Mouse (Mus musculus) right cerebral cortex, adult 18-20 months (tissue): Measurements from ENCODE around the gene Rnf5.

Source experiments
- DNase-seq: peaks from one replicate; pipeline ENCODE4 v3.0.0; 2022; ENCODE audit warnings: mixed read lengths

Gene Rnf5

DNA sequence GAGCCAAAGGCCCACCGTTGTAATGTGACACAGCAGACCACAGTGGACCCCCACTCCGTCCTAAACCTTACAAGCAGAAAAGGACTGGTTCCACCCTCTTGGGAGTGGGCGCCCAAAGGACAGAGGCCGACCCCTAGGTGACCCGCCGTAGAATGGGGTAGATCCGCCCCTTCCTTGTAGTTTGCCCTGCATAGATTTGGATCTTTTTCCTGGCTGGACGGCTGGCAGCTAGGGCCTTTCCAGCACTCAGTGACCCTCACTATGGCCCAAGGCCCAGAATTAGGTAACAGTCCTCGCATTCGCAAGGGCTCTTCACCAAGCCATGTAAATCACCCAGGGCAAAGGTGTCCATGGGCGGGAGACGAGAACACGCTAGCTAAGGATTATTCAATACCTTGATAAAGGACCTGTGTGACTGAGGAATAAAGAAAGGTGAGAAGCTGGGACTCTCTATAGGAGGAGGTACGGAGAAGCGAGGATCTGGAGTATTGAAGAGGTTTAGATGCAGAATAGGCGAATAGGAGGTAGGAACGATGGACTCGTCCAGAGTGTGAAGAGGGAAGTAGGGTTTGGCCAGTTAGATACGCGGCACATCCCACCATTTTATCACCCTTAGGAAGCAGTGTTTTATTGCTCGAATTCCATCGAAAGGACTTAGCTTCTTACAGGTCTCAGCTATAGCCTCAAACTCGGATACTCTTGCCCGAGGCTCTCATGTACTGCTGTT is 1.2 kb upstream of the Rnf5 start:
- DNase-seq, result no peak

DNA sequence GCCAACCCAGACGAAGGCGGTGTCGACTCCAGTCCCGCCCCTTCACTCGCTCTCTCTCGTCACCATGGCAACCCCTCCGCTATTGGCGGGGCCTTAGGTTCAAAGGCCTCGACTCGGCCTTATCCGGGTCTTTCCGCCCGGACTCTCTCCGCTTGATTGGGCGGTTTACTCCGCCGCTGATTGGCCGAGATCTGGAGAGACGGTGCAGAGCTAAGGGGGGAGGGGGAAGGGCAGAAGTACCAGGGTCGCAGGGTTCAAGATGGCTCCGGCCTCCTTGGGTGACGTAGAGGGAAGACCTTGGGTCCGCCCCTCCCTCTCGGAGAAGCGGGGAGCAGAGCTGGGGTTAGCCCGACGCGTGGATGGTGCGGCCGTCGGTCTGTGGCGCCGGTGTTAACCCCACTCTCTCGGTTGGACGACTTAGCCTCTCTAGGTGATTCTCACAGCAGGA is 595 bp upstream of the Rnf5 start, which contains the start of gene Agpat1:
Gene Agpat1 (plus strand): TSS at position 202 of the 448 bp plus-strand sequence.
- peak; percentile 99 for DNase-seq

DNA sequence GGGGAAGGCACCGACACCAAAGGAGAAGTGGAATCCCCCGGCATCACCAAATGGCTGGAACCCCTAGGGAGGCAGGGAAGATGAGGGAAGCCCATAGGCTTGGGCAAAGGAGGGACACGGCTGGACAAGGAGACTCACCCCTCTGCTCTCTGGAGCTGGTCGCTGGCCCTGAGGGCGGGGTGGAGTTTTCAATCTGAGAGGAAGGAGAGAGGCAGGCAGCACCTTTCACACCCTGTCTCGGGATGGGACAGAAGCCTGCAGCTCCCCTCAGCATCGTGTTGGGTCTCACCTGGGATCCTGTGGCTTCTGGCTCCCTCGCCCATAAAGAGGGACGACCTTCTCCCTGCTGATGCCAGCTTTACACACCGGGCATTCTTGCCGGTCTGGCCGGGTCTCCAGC is 1.7 kb downstream of the Rnf5 start:
- no peak for DNase-seq

DNA sequence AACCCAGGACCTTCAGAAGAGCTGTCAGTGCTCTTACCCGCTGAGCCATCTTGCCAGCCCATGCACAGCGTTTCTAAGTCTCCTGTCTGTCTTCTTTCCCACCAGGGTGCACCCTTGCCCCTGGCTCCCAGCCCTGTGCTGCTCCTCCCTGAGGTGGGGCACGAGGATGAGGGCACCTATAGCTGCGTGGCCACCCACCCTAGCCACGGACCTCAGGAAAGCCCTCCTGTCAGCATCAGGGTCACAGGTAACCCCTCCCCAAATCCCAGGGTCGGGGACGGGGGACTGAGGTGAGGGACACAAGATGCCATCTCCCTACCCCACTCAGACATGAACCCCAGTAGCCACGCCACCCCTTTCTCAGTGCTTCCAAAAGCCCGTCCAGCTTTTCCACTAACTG is 3.6 kb downstream of the Rnf5 start:
- no peak for DNase-seq

DNA sequence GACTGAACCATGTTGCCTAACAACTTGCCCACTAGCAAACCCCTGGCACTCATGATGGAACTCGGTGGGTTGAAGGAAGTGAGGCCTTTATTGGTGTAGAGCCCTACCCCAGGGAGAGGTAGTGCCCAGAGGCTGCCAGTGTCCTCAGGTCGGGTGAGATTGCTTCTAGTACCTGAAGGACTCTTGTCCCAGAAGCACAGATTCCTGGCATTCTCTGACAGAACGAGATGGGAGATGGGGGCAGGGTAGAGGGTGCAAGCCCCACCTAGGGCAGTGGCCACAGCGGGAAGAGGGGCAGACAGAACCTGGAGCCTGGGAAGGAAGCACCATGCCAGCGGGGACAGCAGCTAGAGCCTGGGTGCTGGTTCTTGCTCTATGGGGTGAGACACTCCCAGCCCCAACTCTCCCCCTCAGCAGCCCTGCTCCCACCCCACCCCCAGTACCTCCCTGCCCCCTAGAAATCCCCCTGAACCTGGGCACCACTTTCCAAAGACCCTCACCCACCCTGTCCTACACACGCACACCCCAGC is 5.9 kb downstream of the Rnf5 start, which contains the start of gene Ager:
Gene Ager (plus strand): TSS at position 297 of the 530 bp plus-strand sequence.
- no peak for DNase-seq

DNA sequence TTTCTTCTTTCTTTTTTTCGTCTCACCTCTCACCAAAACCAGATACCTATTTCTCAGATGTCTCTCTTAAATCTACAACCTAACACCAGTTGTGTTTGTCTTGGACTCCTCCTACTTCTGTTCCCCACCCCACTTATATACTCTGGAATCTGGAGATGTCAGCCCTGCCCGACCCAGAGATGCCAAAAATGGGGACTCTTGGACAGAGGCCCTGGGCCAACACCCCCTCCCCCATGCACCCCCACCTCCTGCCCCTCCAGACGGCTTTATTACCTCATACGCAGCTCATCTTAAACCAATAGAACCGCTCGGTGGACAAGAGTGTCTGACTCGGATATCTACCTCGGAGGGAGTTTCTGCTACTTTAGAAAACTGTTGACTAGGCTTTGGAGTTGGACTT is 7.4 kb downstream of the Rnf5 start:
- no peak for DNase-seq

DNA sequence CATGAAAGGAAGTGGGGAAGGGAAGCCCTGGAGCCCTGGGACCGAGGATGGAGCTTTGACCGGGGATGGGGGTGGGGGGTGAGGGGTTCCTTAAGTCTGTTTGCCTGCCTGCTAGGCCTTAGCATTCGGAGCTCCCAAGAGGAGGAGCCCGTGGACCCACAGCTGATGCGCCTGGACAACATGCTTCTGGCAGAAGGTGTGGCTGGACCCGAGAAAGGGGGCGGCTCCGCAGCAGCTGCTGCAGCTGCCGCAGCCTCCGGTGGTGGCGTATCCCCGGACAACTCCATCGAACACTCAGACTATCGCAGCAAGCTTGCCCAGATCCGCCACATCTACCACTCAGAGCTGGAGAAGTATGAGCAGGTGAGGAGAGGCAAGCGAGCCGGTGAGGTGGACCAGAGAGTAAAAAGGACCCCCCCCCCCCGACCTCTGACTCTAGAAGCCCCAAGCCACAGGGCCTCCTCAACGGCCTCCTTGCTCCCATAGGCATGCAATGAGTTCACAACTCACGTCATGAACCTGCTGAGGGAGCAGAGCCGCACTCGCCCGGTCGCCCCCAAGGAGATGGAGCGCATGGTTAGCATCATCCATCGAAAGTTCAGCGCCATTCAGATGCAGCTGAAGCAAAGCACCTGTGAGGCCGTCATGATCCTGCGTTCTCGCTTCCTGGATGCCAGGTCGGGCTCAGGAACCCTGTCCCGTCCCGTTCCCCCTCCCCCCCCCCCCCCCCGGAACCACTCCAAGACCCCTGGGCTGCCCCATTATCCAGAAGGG is 9.6 kb downstream of the Rnf5 start:
- no peak for DNase-seq

DNA sequence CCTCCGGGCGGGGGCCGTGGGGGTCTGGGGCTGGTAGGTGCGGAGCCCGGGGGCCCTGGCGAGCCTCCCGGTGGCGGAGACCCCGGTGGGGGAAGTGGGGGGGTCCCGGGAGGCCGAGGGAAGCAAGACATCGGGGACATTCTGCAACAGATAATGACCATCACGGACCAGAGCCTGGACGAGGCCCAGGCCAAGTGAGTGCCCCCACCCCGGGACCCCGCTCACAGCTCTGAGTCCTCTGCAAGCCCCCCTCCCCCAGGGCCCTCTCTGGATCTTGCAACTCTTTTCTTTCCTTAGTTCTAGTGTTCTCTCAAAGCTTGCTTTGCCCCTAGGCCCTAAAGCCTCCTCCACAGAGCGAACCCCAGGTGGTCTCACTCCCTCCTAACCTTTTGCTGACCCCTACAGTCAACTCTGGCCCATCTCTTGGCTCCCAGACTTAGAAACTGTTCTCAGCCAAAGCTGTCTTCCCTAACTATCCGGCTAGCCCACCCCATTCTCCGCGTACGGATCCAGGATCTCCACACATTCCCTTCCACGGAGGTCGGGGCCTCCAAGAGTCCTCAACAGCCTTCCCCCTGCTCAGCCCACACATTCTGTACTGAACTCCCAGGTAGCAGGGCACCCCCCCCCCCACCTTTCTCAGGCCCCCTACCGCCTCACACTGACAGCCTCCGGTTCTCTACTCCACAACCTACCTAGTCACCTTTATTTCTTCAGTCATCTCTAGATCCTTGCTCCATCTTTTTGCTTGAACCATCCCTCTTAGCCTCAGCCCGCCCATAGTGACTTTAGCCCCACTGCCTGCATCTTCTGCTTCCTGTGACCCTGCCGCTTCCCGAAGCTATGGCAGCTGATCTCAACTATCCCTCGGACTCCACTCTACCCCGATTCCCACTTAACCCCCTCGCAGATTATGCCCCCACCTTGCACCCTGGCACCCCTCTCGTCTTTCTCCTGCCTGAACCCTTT is 10.6 kb downstream of the Rnf5 start:
- no peak for DNase-seq

DNA sequence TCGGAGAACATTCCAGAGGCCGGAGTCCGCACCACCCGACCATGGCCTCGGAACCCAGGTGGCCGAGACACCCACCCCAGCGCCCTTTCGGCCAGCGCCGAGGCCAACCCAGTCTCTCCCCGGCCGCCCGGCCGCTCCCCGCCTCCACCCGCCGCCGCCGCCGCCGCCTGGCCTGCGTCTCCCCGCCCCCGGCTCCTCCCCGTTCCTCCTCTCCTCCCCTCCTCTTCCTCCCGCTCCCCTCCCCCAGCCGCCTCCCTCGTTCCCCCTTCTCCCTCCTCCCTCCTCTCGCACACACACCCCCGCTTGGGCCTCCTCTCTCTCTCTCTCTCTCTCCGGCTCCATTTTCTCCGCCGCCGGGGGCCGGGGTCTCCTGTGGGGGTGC is 11.5 kb downstream of the Rnf5 start:
- peak; percentile 87 for DNase-seq

DNA sequence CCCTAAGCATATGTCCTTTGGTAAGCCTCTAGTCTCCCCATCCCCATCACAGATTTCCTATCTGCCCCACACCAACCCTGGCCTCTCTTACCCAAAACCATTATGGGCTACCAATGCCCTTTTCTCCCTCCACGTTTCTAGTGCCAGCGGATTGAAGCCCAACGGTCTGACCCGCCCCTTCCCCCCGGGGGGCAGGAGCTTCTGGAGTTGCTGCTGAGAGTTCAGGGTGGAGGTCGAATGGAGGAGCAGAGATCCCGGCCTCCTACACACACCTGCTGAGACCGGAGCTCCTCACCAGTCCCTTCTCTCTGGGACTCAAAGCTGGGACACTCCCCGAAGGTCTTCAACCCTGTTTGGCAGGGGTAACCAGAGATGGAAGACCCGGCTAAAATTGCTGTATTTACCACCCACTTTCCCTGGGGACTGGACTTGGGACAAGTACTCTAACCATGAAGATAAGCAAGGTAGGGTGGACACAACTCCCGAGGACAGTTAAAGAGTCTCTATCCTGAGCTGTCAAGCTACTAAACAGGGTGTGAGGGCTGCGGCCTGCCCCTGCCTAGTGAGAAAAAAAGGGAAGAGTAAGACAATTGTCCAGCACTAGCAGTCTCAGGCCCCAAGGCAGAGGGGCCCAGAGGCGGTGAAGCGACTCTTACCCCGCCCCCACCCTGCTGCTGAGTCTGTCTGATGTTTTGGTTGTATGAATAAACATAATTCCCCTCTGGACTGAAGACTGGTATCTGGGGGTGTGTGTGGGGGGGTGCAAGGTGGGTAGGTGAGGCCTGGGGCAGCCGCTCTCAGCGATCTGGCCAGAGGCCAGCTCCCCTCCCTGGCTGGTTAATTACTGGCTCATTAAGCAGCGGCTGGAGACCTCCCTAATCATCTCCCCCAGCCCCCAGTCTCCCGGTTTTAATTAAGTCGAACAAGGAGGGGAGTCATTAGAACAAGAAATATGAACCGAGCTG is 12.2 kb downstream of the Rnf5 start, which contains the start of gene Pbx2:
Gene Pbx2 (plus strand): TSS at position 238 of the 965 bp plus-strand sequence.
- DNase-seq, result no peak

DNA sequence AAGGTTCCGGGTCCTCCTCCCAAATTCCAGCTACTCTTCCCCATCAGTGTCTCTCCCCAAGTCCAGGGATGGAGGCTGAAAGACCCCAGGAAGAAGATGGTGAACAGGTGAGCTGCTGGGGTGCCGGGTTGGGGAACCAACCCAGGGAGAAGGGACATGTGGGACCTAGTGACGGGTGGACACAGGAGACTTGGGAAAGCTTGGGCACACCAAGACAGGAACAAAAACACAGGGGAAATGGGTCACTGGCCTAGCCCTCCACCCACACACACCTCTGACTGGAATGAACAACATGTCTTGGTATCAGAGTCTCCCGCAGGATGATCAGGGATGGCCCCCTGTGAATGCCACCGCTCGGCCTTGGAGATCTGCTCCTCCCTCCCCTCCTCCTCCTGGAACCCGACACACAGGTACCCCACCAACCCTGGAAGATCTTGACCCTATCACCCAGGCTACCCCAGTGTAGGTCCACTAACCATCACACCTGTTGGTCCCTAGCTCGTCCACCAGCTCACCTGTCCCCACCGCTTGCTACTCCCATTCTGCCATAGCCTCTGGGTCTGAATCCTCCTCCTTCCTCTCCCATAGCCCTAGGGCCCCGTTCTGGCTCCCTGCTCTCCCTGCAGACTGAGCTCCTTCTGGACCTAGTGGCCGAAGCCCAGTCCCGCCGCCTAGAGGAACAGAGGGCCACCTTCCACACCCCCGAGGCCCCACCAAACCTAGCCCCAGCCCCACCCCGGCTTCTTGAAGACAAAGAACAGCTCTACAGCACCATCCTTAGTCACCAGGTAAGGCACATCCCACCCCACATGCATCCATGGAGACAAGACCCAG is 13.1 kb downstream of the Rnf5 start:
- no peak for DNase-seq

DNA sequence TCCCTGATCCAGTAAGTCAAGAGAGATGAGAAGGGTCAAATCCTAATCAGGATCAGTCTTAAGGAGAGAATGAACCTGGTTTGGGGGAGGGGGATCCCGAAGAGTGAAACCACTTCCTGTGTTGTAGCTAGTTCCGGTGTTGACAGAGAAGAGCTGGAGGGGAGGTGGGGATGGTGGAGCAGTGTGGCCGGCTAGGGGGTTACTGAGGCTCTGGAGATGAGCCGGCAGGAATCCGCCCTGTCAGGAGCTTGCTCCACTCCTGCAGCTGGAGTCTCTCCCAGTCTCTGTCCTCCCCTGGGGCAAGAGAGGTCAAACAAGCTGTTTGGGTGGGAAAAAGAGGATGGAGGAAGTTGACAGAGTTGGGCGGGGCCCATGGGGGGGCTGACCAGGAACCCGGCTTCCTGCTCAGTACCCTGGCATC is 13.8 kb downstream of the Rnf5 start, which contains the start of gene Gpsm3:
Gene Gpsm3 (plus strand): TSS at position 126 of the 421 bp plus-strand sequence.
- DNase-seq, result no peak

DNA sequence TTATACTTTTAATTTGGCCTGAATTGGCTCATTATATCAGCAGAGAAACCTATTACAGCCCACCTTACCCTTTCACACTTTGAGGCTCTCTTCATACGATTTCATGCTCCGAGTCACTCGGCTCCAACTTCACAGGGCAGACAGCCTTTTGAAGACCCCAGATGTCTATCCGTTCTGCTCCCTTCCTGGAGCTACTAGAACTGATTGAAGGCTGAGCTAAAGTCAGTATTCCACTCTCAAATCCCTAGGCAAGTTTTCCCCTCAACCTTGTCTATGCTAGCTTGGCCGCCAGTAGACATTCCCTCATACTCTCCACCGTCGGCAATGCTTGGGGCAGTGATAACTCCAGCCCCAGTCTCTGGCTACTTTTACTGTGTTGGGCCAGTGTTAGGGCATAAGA is 14.3 kb downstream of the Rnf5 start:
- DNase-seq, result no peak

DNA sequence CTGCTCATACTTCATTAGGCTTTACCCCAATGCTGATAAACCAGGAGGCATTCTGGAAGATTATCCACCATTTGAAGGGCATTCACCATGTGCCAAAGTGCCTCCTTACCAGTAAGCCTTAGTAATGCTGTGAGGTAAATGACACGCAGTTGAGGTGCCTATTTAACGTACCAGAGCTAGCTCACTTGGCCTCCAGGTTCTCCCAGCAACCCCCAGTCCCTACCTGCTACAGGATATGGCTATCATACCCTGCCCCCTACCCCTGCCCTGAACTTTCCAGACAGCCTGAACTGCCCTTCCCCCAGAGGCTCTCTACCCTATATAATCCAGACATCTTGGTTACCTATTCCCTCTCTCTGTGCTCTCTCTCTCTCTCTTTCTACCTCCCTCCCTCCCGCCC is 14.7 kb downstream of the Rnf5 start:
- no peak for DNase-seq

DNA sequence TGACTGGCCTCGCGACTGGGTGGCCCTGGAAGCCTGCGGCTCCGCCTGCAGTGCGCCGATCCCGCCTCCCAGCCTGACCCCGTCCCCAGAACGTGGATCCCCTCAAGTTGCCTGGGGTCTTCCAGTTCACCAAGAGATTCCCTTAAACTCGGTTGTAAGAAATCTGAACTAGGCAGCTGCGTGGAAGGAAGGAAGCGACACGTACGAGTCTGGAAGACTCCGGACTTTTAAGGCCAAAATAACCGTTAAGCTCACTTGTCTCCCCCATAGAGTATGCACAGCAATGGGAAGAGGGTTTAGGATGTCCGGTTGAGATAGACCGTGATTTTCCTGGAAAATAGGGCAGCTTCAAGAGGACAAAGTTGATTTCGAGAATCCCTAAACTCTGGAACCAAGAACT is 15.7 kb downstream of the Rnf5 start:
- no peak for DNase-seq

DNA sequence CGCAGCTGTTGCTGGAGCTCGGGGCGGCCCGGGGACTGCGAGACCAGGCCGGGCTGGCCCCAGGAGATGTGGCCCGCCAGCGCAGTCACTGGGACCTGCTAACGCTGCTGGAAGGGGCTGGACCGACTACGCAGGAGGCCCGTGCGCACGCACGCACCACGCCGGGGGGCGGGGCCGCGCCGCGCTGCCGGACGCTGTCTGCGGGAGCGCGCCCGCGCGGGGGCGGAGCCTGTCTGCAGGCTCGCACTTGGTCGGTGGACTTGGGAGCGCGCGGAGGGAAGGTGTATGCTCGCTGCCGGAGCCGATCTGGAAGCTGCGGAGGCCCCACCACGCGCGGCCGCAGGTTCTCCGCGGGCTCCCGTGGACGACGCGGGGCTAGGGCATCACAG is 16.1 kb downstream of the Rnf5 start:
- peak; percentile 99 for DNase-seq

DNA sequence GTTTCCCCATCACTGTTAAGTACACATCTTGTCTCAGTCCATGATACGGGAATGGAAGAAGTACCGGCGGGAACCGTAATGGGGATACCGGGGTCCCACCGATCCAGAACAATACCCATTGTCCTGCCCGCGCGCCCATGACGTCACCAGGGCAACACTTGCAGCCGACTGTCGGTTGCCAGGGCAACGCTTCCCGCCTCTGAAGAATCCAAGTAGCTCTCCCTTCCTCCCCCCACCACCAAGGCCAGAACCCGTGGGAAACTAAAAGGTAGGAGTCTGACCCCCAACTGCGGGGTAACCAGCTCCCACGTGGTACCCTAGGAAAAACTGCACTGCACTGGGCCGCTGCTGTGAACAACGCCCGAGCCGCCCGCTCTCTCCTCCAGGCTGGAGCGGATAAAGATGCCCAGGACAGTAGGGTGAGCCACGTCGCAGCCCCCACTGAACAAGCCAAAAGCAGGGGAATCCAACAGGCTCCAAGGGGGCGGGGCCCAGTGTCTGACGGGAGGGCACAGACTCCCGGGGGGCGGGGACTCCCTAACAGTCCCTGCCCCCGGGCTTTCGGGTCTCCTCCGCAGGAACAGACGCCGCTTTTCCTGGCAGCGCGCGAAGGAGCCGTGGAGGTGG is 16.6 kb downstream of the Rnf5 start:
- DNase-seq, result peak; percentile 91

DNA sequence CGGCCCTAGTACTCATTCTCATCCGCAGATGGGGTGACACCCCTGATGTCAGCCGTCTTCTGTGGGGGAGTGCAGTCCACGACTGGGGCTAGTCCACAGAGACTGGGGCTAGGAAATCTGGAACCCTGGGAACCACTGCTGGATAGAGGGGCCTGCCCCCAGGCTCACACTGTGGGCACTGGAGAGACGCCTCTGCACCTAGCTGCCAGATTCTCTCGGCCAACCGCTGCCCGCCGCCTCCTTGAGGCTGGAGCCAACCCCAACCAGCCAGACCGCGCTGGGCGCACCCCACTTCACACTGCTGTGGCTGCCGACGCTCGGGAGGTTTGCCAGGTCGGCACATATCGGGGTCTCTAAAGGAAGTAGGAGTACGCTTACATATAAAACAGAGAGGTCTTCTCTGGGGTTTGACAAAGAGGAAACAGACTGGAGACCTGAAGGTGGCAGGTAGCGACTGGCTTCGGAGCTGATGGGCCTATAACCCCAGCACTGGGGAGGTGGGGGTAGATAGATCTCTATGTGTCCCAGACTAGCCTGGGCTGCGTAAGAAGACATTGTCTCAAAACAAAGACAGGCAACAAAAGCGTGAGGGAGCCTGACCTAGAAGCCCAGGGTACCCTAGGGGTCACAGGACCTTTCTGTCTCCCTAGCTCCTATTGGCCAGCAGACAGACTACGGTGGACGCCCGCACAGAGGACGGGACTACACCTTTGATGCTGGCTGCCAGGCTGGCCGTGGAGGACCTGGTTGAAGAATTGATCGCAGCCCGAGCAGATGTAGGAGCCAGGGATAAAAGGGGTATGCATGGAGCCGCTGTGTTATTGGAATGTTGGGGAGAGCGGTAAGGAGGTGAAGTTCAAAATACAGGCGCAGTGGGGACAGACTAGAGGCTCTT is 17.4 kb downstream of the Rnf5 start:
- DNase-seq, result no peak

DNA sequence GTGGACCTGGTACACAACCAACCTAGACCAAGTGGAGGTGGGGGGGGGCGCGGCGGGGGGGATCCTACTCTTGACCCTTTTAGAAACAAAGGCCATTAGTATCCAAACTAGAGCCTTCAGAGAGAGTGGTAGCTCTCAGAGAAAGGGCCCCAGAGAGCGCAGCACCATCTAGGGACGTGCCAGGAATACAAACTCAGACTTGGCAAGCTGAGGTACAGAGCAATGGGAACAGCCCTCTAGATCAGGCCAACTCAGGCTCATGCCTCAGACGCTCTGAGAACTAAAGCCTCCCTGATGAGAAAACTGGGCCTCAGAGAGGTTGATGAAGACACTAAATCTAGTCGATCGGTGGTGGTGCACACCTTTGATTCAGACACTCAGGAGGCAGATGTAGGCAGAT is 18.4 kb downstream of the Rnf5 start:
- DNase-seq, result no peak
